Mouse (Mus musculus): Measurements from ENCODE around the gene Cygb. TPM values are rescaled to one million over a fixed set of nuclear protein-coding genes. Genes with fewer than 3 reads are reported as not detected.

Cygb gene
- polyA plus RNA-seq, 3 experiments from 2014 or later = 0.24 to 0.32 TPM; not detected in 1

GRCm38 (mm10) chr11:116632962-116633361, 21.2 kb downstream of the Cygb start:
- ATAC-seq = no peak

- ATAC-seq = no peak
Measured at GRCm38 (mm10) chr11:116630171-116630965, 23.7 kb downstream of the Cygb start.

- no peak for ATAC-seq
Measured at GRCm38 (mm10) chr11:116629472-116629871, 24.6 kb downstream of the Cygb start.

GRCm38 (mm10) chr11:116628712-116629111, 25.4 kb downstream of the Cygb start:
- peak; percentile 68 for ATAC-seq

GRCm38 (mm10) chr11:116627072-116628020, 26.8 kb downstream of the Cygb start:
- no peak for ATAC-seq

GRCm38 (mm10) chr11:116626299-116627071, 27.6 kb downstream of the Cygb start, which contains the start of gene Rhbdf2:
Gene Rhbdf2 (minus strand): TSS chr11:116627019.
- no peak for ATAC-seq

- no peak for ATAC-seq
Measured at GRCm38 (mm10) chr11:116625081-116626000, 28.8 kb downstream of the Cygb start.

GRCm38 (mm10) chr11:116624131-116624832, 29.8 kb downstream of the Cygb start:
- ATAC-seq = peak; percentile 80

GRCm38 (mm10) chr11:116623281-116624124, 30.6 kb downstream of the Cygb start:
- peak; percentile 35 for ATAC-seq

GRCm38 (mm10) chr11:116621258-116621704, 32.8 kb downstream of the Cygb start:
- no peak for ATAC-seq

- no peak for ATAC-seq
Measured at GRCm38 (mm10) chr11:116620559-116621253, 33.4 kb downstream of the Cygb start.

GRCm38 (mm10) chr11:116620073-116620472, 34.0 kb downstream of the Cygb start:
- no peak for ATAC-seq

- ATAC-seq = no peak
Measured at GRCm38 (mm10) chr11:116619561-116619960, 34.6 kb downstream of the Cygb start.

GRCm38 (mm10) chr11:116619156-116619555, 35.0 kb downstream of the Cygb start:
- no peak for ATAC-seq

GRCm38 (mm10) chr11:116618666-116619065, 35.4 kb downstream of the Cygb start:
- ATAC-seq = no peak

GRCm38 (mm10) chr11:116617641-116618040, 36.5 kb downstream of the Cygb start:
- no peak for ATAC-seq

GRCm38 (mm10) chr11:116616438-116617118, 37.5 kb downstream of the Cygb start:
- no peak for ATAC-seq

- peak; percentile 75 for ATAC-seq
Measured at GRCm38 (mm10) chr11:116615735-116616437, 38.2 kb downstream of the Cygb start.

Measured in inflammation-experienced regulatory T-cells, adult 6 months (primary cell).